Mouse (Mus musculus): ENCODE results near the gene Vav2. TPM values are rescaled to one million over a fixed set of nuclear protein-coding genes. Genes with fewer than 3 reads are reported as not detected.

Vav2 gene
- polyA plus RNA-seq, 1 experiment from 2014 or later, result 13.1 TPM

DNA sequence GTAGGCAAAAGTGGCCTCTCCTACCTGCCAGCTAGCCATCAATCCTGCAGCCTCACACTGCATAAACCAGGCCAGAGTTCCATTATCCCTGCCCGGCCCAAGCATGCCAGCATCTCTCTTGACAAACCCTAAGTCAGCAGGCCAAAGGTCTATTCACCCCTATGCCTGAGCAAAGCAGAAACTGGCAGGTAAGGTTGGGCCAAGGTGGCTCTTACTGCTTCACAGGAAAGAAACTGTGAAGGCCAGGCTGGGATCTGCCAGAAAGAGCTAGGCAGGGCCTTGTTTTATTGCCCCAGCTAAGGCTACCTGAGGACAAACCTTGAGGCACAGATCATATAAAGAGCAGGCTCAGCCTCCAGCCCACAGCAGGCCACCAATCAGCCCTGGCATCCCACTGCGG is 55.4 kb downstream of the Vav2 start:
- Histone ChIP-seq H3K9ac (replicated peaks; ENCODE audit: low read depth, low read length) (no peak overlapping the region), H3K4me2 (ENCODE audit: low read length) (no peak overlapping the region), H3K27ac (ENCODE audit: low read length) (no peak overlapping the region), H3K4me3 (replicated peaks; ENCODE audit: low read length) (no peak overlapping the region), H3K9me3 (ENCODE audit: control insufficient read depth, low read length) (no peaks in the 10 kb centered on the region), H3K36me3 (ENCODE audit: control insufficient read depth, insufficient read depth) (no peaks in the 10 kb centered on the region), H3K4me1 (replicated peaks; ENCODE audit: control insufficient read depth, insufficient read depth, low read length) (peaks cover 10% of the 10 kb centered on the region), H3K27me3 (replicated peaks; ENCODE audit: control insufficient read depth, insufficient read depth, low read length) (no peaks in the 10 kb centered on the region)
- 90% methylated on average over 2 of the region's 2 CpGs for WGBS
- no peak for ATAC-seq

DNA sequence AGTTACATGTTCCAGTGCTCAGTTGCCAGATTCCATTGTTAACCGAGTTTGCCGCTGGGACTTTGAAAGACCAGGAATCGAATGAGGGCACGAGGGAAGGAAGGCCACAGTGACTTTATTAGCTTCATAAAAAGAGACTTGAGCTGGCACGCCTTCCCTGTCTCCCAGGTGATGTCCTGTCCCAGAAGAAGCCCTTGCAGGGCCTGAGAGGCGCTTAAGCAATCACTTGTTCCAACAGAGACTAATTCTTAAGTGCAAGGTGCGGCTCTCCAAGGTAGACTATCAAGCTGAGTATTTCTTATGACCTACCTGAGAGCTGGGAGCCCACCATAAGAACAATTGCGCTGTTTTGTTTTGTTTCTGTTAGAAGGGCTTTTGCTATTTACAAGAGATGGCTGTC is 57.9 kb downstream of the Vav2 start:
- 79% methylated on average over 8 of the region's 8 CpGs for WGBS

GRCm38 (mm10) chr2:27365296-27365695 is 61.5 kb downstream of the Vav2 start:
- no peak overlapping the region for H3K9ac ChIP-seq (replicated peaks; ENCODE audit: low read depth, low read length)
- H3K4me1 ChIP-seq (replicated peaks; ENCODE audit: control insufficient read depth, insufficient read depth, low read length), result peaks cover 8% of the 10 kb centered on the region
- WGBS, result 69% methylated on average over 4 of the region's 4 CpGs
- no peaks in the 10 kb centered on the region for H3K9me3 ChIP-seq (ENCODE audit: control insufficient read depth, low read length)
- ATAC-seq, result no peak
- H3K4me2 ChIP-seq (ENCODE audit: low read length), result no peak overlapping the region
- no peak overlapping the region for H3K27ac ChIP-seq (ENCODE audit: low read length)
- H3K27me3 ChIP-seq (replicated peaks; ENCODE audit: control insufficient read depth, insufficient read depth, low read length), result no peaks in the 10 kb centered on the region
- no peak overlapping the region for H3K4me3 ChIP-seq (replicated peaks; ENCODE audit: low read length)
- H3K36me3 ChIP-seq (ENCODE audit: control insufficient read depth, insufficient read depth), result no peaks in the 10 kb centered on the region

More for the DNA sequence above, 57.9 kb downstream of the Vav2 start:
- no peak for ATAC-seq
- no peak overlapping the region for H3K4me3 ChIP-seq (replicated peaks; ENCODE audit: low read length)
- 0 out of 2 replicates have a peak, but pooled peaks cover 3% of the 10 kb centered on the region for H3K4me1 ChIP-seq (replicated peaks; ENCODE audit: control insufficient read depth, insufficient read depth, low read length)
- no peaks in the 10 kb centered on the region for H3K9me3 ChIP-seq (ENCODE audit: control insufficient read depth, low read length)
- no peak overlapping the region for H3K27ac ChIP-seq (ENCODE audit: low read length)
- H3K9ac ChIP-seq (replicated peaks; ENCODE audit: low read depth, low read length), result no peak overlapping the region
- H3K27me3 ChIP-seq (replicated peaks; ENCODE audit: control insufficient read depth, insufficient read depth, low read length), result no peaks in the 10 kb centered on the region
- no peak overlapping the region for H3K4me2 ChIP-seq (ENCODE audit: low read length)
- H3K36me3 ChIP-seq (ENCODE audit: control insufficient read depth, insufficient read depth), result no peaks in the 10 kb centered on the region

GRCm38 (mm10) chr2:27361786-27362185 is 65.0 kb downstream of the Vav2 start:
- no peak overlapping the region for H3K4me2 ChIP-seq (ENCODE audit: low read length)
- H3K9me3 ChIP-seq (ENCODE audit: control insufficient read depth, low read length), result no peaks in the 10 kb centered on the region
- no peaks in the 10 kb centered on the region for H3K27me3 ChIP-seq (replicated peaks; ENCODE audit: control insufficient read depth, insufficient read depth, low read length)
- H3K4me1 ChIP-seq (replicated peaks; ENCODE audit: control insufficient read depth, insufficient read depth, low read length), result peaks cover 8% of the 10 kb centered on the region
- WGBS, result 32% methylated on average over 5 of the region's 5 CpGs
- no peak overlapping the region for H3K9ac ChIP-seq (replicated peaks; ENCODE audit: low read depth, low read length)
- no peak for ATAC-seq
- H3K36me3 ChIP-seq (ENCODE audit: control insufficient read depth, insufficient read depth), result no peaks in the 10 kb centered on the region
- no peak overlapping the region for H3K4me3 ChIP-seq (replicated peaks; ENCODE audit: low read length)
- H3K27ac ChIP-seq (ENCODE audit: low read length), result no peak overlapping the region

- Histone ChIP-seq H3K27ac (ENCODE audit: low read length) (no peak overlapping the region), H3K9me3 (ENCODE audit: control insufficient read depth, low read length) (no peaks in the 10 kb centered on the region), H3K9ac (replicated peaks; ENCODE audit: low read depth, low read length) (no peak overlapping the region), H3K4me3 (replicated peaks; ENCODE audit: low read length) (no peak overlapping the region), H3K4me1 (replicated peaks; ENCODE audit: control insufficient read depth, insufficient read depth, low read length) (peaks cover 9% of the 10 kb centered on the region), H3K4me2 (ENCODE audit: low read length) (no peak overlapping the region), H3K36me3 (ENCODE audit: control insufficient read depth, insufficient read depth) (no peaks in the 10 kb centered on the region), H3K27me3 (replicated peaks; ENCODE audit: control insufficient read depth, insufficient read depth, low read length) (no peaks in the 10 kb centered on the region)
- no peak for ATAC-seq
- 61% methylated on average over 2 of the region's 2 CpGs for WGBS
These were observed 68.4 kb downstream of the Vav2 start for GRCm38 (mm10) chr2:27358461-27358860.

DNA sequence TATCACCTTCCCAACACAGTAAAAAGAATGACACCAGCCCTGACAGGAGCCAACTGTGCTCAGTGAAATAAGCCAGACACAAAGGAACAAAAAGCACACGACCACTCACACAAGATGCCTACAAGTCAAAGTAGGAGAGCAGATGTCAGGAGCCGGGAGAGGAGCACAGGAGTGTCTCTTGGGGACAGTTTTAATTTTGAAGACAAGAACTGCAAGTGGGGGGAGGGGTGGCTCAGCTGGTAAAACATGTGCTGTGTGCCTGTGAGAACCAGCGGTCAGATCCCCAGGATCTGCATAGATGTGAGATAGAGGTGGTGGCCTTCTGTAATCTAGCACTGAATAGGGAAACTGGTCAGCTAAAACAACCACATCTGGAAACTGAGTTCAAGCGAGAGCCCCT is 71.1 kb downstream of the Vav2 start:
- Histone ChIP-seq H3K27ac (ENCODE audit: low read length) (no peak overlapping the region), H3K36me3 (ENCODE audit: control insufficient read depth, insufficient read depth) (0 out of 2 replicates have a peak, but pooled peaks cover 2% of the 10 kb centered on the region), H3K9ac (replicated peaks; ENCODE audit: low read depth, low read length) (no peak overlapping the region), H3K4me3 (replicated peaks; ENCODE audit: low read length) (no peak overlapping the region), H3K9me3 (ENCODE audit: control insufficient read depth, low read length) (no peaks in the 10 kb centered on the region; the same call in 1 of the 2 replicates), H3K4me2 (ENCODE audit: low read length) (no peak overlapping the region), H3K27me3 (replicated peaks; ENCODE audit: control insufficient read depth, insufficient read depth, low read length) (no peaks in the 10 kb centered on the region), H3K4me1 (replicated peaks; ENCODE audit: control insufficient read depth, insufficient read depth, low read length) (peaks cover 8% of the 10 kb centered on the region)
- WGBS, result 57% methylated on average over 4 of the region's 4 CpGs
- ATAC-seq, result no peak

DNA sequence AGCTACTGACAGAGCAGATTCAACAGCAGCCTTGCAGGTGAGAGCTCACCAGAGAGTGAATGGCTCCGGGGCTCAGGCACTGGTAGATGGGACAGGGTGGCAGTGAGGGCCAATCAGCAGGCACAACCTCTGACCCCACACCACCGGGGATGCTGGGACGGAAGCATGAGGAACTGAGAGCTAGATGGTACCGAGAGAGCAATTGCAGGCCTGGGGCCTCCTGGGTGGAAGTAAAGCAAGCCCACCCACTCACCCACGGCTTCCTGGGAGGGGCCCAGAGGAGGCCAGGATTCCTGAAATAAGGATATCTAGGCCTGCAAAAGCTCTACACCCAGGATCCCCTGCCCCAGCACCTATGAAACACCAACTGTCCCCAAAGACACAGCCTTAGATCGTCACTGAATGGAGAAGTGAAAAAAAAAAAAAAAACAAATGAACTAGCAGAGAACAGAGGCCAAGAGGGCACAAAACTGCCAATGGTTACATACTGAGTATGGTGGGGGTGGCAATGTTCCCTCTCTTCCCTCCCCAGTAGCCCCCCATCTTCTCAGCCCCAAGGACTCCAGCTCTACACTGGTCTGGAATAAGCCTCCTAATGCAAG is 72.1 kb downstream of the Vav2 start:
- peaks cover 8% of the 10 kb centered on the region for H3K4me1 ChIP-seq (replicated peaks; ENCODE audit: control insufficient read depth, insufficient read depth, low read length)
- 0 out of 2 replicates have a peak, but pooled peaks cover 2% of the 10 kb centered on the region for H3K36me3 ChIP-seq (ENCODE audit: control insufficient read depth, insufficient read depth)
- H3K27me3 ChIP-seq (replicated peaks; ENCODE audit: control insufficient read depth, insufficient read depth, low read length), result no peaks in the 10 kb centered on the region
- peaks cover 2% of the 10 kb centered on the region; the same call in 1 of the 2 replicates for H3K9me3 ChIP-seq (ENCODE audit: control insufficient read depth, low read length)
- no peak for ATAC-seq
- no peak overlapping the region for H3K9ac ChIP-seq (replicated peaks; ENCODE audit: low read depth, low read length)
- 83% methylated on average over 6 of the region's 6 CpGs for WGBS
- H3K27ac ChIP-seq (ENCODE audit: low read length), result no peak overlapping the region
- no peak overlapping the region for H3K4me3 ChIP-seq (replicated peaks; ENCODE audit: low read length)
- no peak overlapping the region for H3K4me2 ChIP-seq (ENCODE audit: low read length)

GRCm38 (mm10) chr2:27352720-27353119 is 74.1 kb downstream of the Vav2 start:
- peaks cover 8% of the 10 kb centered on the region for H3K4me1 ChIP-seq (replicated peaks; ENCODE audit: control insufficient read depth, insufficient read depth, low read length)
- no peak overlapping the region for H3K27ac ChIP-seq (ENCODE audit: low read length)
- 0 out of 2 replicates have a peak, but pooled peaks cover 2% of the 10 kb centered on the region for H3K36me3 ChIP-seq (ENCODE audit: control insufficient read depth, insufficient read depth)
- 75% methylated on average over 8 of the region's 8 CpGs for WGBS
- no peaks in the 10 kb centered on the region for H3K27me3 ChIP-seq (replicated peaks; ENCODE audit: control insufficient read depth, insufficient read depth, low read length)
- peaks cover 2% of the 10 kb centered on the region; the same call in 1 of the 2 replicates for H3K9me3 ChIP-seq (ENCODE audit: control insufficient read depth, low read length)
- no peak overlapping the region for H3K4me2 ChIP-seq (ENCODE audit: low read length)
- no peak overlapping the region for H3K9ac ChIP-seq (replicated peaks; ENCODE audit: low read depth, low read length)
- peak; percentile 64 for ATAC-seq
- no peak overlapping the region for H3K4me3 ChIP-seq (replicated peaks; ENCODE audit: low read length)

- H3K9me3 ChIP-seq (ENCODE audit: control insufficient read depth, low read length), result peaks cover 2% of the 10 kb centered on the region; the same call in 1 of the 2 replicates
- no peak overlapping the region for H3K9ac ChIP-seq (replicated peaks; ENCODE audit: low read depth, low read length)
- WGBS, result over 99% methylated on average over 5 of the region's 5 CpGs
- H3K4me2 ChIP-seq (ENCODE audit: low read length), result no peak overlapping the region
- H3K27ac ChIP-seq (ENCODE audit: low read length), result no peak overlapping the region
- 0 out of 2 replicates have a peak, but pooled peaks cover 2% of the 10 kb centered on the region for H3K36me3 ChIP-seq (ENCODE audit: control insufficient read depth, insufficient read depth)
- H3K4me1 ChIP-seq (replicated peaks; ENCODE audit: control insufficient read depth, insufficient read depth, low read length), result peaks cover 8% of the 10 kb centered on the region; the same call in 1 of the 2 replicates
- no peaks in the 10 kb centered on the region for H3K27me3 ChIP-seq (replicated peaks; ENCODE audit: control insufficient read depth, insufficient read depth, low read length)
- no peak for ATAC-seq
- no peak overlapping the region for H3K4me3 ChIP-seq (replicated peaks; ENCODE audit: low read length)
These were observed 76.5 kb downstream of the Vav2 start for GRCm38 (mm10) chr2:27350371-27350770.

All from forebrain, embryonic 16.5 days (tissue).